Mouse (Mus musculus) neural tube, embryonic 14.5 days (tissue): ENCODE results near the gene Sp1. TPM values are rescaled to one million over a fixed set of nuclear protein-coding genes. Genes with fewer than 3 reads are reported as not detected.

ENCODE experiments used
- ATAC-seq: fragments of 200-750 bp; cut with Nextera tagmentation; 2 replicates; pipeline ENCODE4 v1.8.0; 2017; ENCODE audit warnings: low read depth, mild to moderate bottlenecking, moderate TSS enrichment, moderate library complexity
- H3K27ac ChIP-seq: fragments of 300-500 bp; sonication (generic); 2 replicates; pipeline ENCODE4 v1.5.1; 2014; ENCODE audit warnings: low read depth, mild to moderate bottlenecking, control low read depth, low read length, moderate library complexity, mixed read lengths
- H3K27me3 ChIP-seq: fragments of 300-500 bp; sonication (generic); 2 replicates; pipeline ENCODE4 v1.6.1; 2014; ENCODE audit warnings: low read length; ENCODE audit not compliant: control insufficient read depth, insufficient read depth
- H3K36me3 ChIP-seq: fragments of 300-500 bp; sonication (generic); 2 replicates; pipeline ENCODE4 v1.6.1; 2014; ENCODE audit warnings: low read length, mixed read lengths; ENCODE audit not compliant: control insufficient read depth, insufficient read depth
- H3K4me1 ChIP-seq: fragments of 300-500 bp; sonication (generic); 2 replicates; pipeline ENCODE4 v1.6.1; 2014; ENCODE audit warnings: low read length; ENCODE audit not compliant: control insufficient read depth, insufficient read depth
- H3K4me2 ChIP-seq: fragments of 300-500 bp; sonication (generic); 2 replicates; pipeline ENCODE4 v1.6.1; 2014; ENCODE audit warnings: mild to moderate bottlenecking, low read depth, low read length, control low read depth
- H3K4me3 ChIP-seq: fragments of 300-500 bp; sonication (generic); 2 replicates; pipeline ENCODE4 v1.5.1; 2014; ENCODE audit warnings: low read depth, low read length, control low read depth, mixed read lengths
- H3K9ac ChIP-seq: fragments of 300-500 bp; sonication (generic); replicated peaks from 2 replicates; pipeline ENCODE4 v1.6.1; 2014; ENCODE audit warnings: low read depth, mild to moderate bottlenecking, control low read depth, low read length, mixed read lengths
- H3K9me3 ChIP-seq: fragments of 300-500 bp; sonication (generic); 2 replicates; pipeline ENCODE4 v1.6.1; 2016; ENCODE audit warnings: low read length; ENCODE audit not compliant: control insufficient read depth
- WGBS: fragments of 180-500 bp; shearing (Covaris S2); extraction: QIAGEN DNeasy Blood & Tissue Kit; methylation state at CpG from one replicate; pipeline ENCODE4 v1.1.7; 2014; 5-methylcytosine and 5-hydroxymethylcytosine counted together
- polyA plus RNA-seq: library from polyadenylated mRNA; unstranded; fragments of >200 nt; fragmentation: Nextera tagmentation; extraction: Ambion mirVana; gene quantifications from 2 replicates; pipeline ENCODE4 v1.2.1, GENCODE M21; 2014

Sp1 gene
- polyA plus RNA-seq, 1 experiment from 2014 or later: 5.3 TPM

- H3K27ac ChIP-seq: no peak overlapping the region
- H3K36me3 ChIP-seq: no peaks in the 10 kb centered on the region
- no peak for ATAC-seq
- H3K9me3 ChIP-seq: no peaks in the 10 kb centered on the region
- H3K27me3 ChIP-seq: no peaks in the 10 kb centered on the region
- no peaks in the 10 kb centered on the region for H3K4me1 ChIP-seq
- no peak overlapping the region for H3K4me3 ChIP-seq
- H3K4me2 ChIP-seq: no peak overlapping the region
- 53% methylated on average over 2 of the region's 2 CpGs for WGBS
- no peak overlapping the region for H3K9ac ChIP-seq
These were observed 13.4 kb upstream of the Sp1 start for GRCm38 (mm10) chr15:102392520-102392919.

- ATAC-seq: no peak
- no peak overlapping the region for H3K4me2 ChIP-seq
- no peak overlapping the region for H3K4me3 ChIP-seq
- no peak overlapping the region for H3K9ac ChIP-seq
- no peaks in the 10 kb centered on the region for H3K27me3 ChIP-seq
- no peaks in the 10 kb centered on the region for H3K4me1 ChIP-seq
- no peaks in the 10 kb centered on the region for H3K36me3 ChIP-seq
- H3K9me3 ChIP-seq: no peaks in the 10 kb centered on the region
- H3K27ac ChIP-seq: no peak overlapping the region
These were observed 12.3 kb upstream of the Sp1 start for GRCm38 (mm10) chr15:102393584-102394014.

- no peaks in the 10 kb centered on the region for H3K4me1 ChIP-seq
- H3K27ac ChIP-seq: no peak overlapping the region
- H3K4me2 ChIP-seq: no peak overlapping the region
- H3K9me3 ChIP-seq: no peaks in the 10 kb centered on the region
- H3K4me3 ChIP-seq: no peak overlapping the region
- H3K27me3 ChIP-seq: no peaks in the 10 kb centered on the region
- 31% methylated on average over 3 of the region's 3 CpGs for WGBS
- no peak for ATAC-seq
- H3K9ac ChIP-seq: no peak overlapping the region
- no peaks in the 10 kb centered on the region for H3K36me3 ChIP-seq
These were observed 10.9 kb upstream of the Sp1 start for GRCm38 (mm10) chr15:102395061-102395460.

- Histone ChIP-seq H3K4me1 (no peaks in the 10 kb centered on the region), H3K4me2 (no peak overlapping the region), H3K27ac (no peak overlapping the region), H3K27me3 (no peaks in the 10 kb centered on the region), H3K36me3 (no peaks in the 10 kb centered on the region), H3K9me3 (no peaks in the 10 kb centered on the region), H3K9ac (no peak overlapping the region), H3K4me3 (no peak overlapping the region)
- WGBS: 24% methylated on average over 5 of the region's 5 CpGs
- ATAC-seq: no peak
These were observed 7.3 kb upstream of the Sp1 start for GRCm38 (mm10) chr15:102398629-102399028.

- Histone ChIP-seq H3K9me3 (no peaks in the 10 kb centered on the region), H3K36me3 (no peaks in the 10 kb centered on the region), H3K27ac (peak overlapping the region; percentile 44), H3K27me3 (no peaks in the 10 kb centered on the region), H3K4me3 (peak overlapping the region; percentile 27), H3K9ac (peak overlapping the region; percentile 32; the same call in 1 of the 2 replicates), H3K4me1 (no peaks in the 10 kb centered on the region), H3K4me2 (peak overlapping the region; percentile 59)
- ATAC-seq: peak; percentile 46; the same call in 1 of the 2 replicates
- WGBS: 5% methylated on average over 33 of the region's 34 CpGs
These were observed 6.4 kb upstream of the Sp1 start for GRCm38 (mm10) chr15:102399229-102400221.

GRCm38 (mm10) chr15:102400476-102401045, 5.4 kb upstream of the Sp1 start:
- H3K4me2 ChIP-seq: no peak overlapping the region
- WGBS: 82% methylated on average over 10 of the region's 10 CpGs

GRCm38 (mm10) chr15:102401278-102401677, 4.7 kb upstream of the Sp1 start:
- no peak for ATAC-seq
- Histone ChIP-seq H3K36me3 (no peaks in the 10 kb centered on the region), H3K4me2 (no peak overlapping the region), H3K9me3 (no peaks in the 10 kb centered on the region), H3K9ac (no peak overlapping the region), H3K27ac (no peak overlapping the region), H3K4me1 (no peaks in the 10 kb centered on the region), H3K27me3 (no peaks in the 10 kb centered on the region), H3K4me3 (no peak overlapping the region)
- 81% methylated on average over 2 of the region's 2 CpGs for WGBS

More at GRCm38 (mm10) chr15:102400476-102401045, 5.4 kb upstream of the Sp1 start:
- no peak overlapping the region for H3K27ac ChIP-seq
- ATAC-seq: no peak
- no peak overlapping the region for H3K9ac ChIP-seq
- no peaks in the 10 kb centered on the region for H3K9me3 ChIP-seq
- H3K27me3 ChIP-seq: no peaks in the 10 kb centered on the region
- no peaks in the 10 kb centered on the region for H3K36me3 ChIP-seq
- no peaks in the 10 kb centered on the region for H3K4me1 ChIP-seq
- H3K4me3 ChIP-seq: no peak overlapping the region

- Histone ChIP-seq H3K27ac (no peak overlapping the region), H3K27me3 (no peaks in the 10 kb centered on the region), H3K36me3 (no peaks in the 10 kb centered on the region), H3K4me3 (no peak overlapping the region), H3K9ac (no peak overlapping the region), H3K4me1 (peaks cover 3% of the 10 kb centered on the region; the same call in 1 of the 2 replicates), H3K4me2 (no peak overlapping the region), H3K9me3 (no peaks in the 10 kb centered on the region)
- no peak for ATAC-seq
- 100% methylated on average over 3 of the region's 3 CpGs for WGBS
These were observed 3.7 kb upstream of the Sp1 start for GRCm38 (mm10) chr15:102402210-102402609.
